Mouse (Mus musculus): Measurements from ENCODE around the gene Tmem232.

GRCm38 (mm10) chr17:65405309-65405708, 135.3 kb downstream of the Tmem232 start:
- TF ChIP-seq CTCF (IDR thresholded peaks at IDR 0.05; ENCODE audit: borderline replicate concordance, insufficient read depth, low read depth, low read length), result no peak
- TF ChIP-seq POLR2A (IDR thresholded peaks at IDR 0.05; ENCODE audit: borderline replicate concordance, insufficient read depth, low read length), result no peak
